Mouse (Mus musculus) embryo, embryonic 10.5 days (tissue): Measurements from ENCODE around the gene Vsig2.

ENCODE experiments used
- DNase-seq: peaks from one replicate; pipeline ENCODE4 v3.0.0-alpha.2; 2015; ENCODE audit warnings: low spot score

Gene Vsig2

DNA sequence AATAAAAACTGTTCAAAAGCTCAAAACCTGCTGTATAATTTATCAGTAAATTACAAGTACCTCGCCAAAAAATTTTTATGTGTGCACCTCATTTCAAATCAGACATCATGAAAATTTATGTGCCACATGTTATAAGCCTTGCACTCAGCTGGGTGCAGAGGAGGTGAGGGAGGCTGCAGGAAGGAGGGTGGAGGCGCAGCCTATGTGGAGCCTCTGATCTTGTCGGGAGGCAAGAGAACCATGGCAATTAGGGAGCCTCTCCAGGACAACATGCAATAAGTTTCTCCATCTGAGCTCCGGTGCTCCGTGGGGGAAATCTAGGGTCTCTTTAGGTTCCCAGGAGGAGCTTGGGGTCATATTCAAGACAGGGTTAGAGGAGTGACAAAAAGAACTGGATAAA is 28.4 kb downstream of the Vsig2 start:
- no peak for DNase-seq

DNA sequence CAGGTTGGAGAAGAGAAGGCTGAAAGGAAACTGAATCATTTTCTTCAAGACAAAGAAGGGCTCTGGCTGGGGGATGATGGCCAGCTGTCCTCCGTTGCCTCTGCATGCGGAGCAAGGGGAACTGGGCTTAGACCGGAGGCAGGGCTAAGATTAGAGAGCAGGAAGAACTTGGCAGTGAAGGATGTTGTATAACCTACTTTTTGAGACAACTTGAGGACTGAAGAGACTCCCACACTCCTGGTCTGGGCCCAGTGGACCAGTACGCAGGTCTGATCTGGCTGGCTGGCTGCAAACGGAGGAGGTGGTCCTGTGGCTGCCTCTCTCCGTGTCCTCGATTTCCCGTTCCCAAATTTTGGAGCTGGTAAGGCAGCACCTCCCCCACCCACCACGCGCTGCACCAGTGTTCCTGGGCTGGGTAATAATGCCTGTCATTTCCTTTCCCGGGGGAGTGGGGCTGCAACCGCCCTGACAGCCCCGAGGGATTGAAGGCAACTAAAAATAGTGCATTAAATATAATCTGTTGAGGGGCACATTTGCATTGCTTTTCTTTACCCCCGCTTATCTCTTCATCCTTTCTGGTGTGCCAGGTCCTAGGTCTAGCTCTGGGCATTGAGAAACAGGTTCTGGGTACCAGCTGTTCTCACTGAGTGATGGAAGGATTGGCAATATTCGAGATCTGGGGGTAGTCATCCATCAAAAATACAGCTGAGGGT is 29.0 kb downstream of the Vsig2 start:
- DNase-seq, result no peak

DNA sequence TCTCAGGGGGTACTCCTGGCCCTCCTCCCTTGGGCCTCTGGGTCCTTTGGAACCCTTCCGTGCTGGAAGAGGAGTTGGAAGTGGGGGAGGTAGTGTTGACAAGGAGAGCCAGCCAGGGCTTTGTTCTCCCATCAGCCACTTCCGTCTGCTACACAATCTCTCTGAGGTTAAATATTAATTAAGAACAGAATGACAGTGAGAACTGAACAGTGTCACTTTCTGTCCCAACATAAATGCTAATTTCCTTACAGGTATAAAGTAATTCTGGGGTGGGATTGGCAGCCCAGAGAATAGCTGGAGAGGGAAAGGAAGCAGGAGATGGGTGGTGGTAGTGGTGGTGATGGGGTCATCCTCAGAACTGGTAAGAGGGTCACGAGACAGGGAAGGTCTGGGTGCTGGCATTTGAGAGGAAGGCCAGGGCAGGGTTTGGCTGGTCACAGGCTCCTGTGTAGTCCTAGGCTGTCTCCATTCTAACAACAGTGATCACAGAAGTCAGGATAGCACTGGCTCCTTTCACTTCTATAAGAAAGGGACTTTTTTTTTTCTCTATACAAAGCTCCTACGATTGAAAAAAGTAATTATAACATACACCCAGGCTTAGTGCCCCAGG is 29.7 kb downstream of the Vsig2 start:
- no peak for DNase-seq

DNA sequence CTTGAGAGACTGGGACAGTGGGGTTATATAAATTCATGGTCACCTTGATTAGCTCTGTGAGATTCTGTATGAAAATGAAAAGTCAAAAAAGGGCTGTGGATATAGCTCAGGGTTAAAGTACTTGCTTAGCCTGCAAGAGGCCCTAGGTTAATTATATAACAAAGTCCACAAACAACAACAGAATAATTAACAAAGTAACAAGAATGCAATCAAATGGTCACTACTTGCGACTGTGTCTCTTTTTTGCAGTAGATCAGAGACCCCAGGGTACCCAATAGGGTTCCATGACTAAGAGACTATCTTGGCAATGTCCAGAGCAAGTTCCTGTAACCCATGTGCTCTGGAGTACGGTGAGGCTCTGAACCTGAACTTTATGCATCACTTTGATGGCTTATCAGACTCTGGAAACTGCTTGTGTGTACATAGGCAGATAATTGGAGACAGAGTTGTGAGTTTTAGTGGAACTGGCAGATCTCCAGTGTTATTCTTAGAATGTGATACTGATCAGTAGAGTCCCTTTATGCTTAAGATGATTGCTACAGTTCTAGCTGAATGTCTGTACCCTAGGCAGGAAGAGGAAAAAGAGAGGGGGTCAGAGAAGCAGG is 30.3 kb downstream of the Vsig2 start:
- no peak for DNase-seq

DNA sequence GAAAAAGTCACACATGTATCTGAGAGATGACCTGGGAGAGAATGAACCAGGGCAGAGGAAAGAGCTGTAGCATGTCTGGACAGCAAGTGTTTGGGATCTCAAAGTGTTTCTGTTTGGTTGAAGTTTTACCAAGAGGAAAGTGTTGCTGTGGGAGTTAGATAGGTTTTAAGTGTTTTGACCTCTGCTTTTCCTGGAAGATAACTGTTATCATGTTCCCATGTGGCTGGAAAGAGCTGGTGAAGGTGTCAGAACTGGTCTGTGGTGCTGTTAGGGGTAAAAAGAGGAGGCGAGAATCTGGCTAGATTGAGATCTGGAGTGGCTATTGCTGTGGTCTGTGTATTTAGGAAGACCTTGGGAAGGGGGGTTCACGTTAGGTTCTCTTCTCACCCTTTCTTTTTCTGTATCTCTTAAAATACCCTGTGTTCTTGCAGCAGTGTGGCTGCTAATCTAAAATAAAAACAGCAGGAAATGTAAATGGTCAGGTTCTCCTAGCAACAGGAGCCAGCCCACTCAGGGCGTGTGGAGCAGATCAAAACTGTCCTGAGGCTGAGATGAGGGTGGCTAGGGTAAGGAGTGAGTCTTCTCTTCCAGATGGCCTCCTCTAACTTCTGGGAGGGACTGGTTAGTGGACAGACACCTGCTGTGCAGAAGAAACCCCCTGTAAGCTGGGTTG is 33.3 kb downstream of the Vsig2 start:
- DNase-seq, result no peak

DNA sequence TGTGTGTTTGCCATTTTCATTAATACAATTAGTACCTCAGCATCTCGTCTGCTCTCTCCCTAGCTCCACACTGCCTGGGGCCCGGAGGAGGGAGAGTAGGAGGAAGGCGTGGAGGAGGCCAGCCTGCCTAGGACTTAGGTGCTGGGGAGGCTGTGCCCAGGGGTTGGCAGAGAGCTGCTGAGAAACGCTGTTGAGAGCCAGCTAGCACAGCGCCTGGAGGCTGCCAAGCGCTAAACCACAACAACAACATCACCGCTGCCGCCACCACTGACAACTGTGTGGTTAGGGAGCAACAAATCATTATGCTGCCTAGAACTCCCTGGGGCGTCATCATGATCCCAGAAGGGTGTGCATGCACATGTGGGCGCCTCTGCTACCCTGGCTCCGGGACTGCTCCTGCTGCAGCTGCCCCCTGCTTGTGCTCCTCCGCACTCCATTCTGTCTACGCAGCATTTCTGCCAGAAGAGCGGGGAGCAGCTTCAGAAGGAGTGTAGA is 37.4 kb downstream of the Vsig2 start:
- no peak for DNase-seq

DNA sequence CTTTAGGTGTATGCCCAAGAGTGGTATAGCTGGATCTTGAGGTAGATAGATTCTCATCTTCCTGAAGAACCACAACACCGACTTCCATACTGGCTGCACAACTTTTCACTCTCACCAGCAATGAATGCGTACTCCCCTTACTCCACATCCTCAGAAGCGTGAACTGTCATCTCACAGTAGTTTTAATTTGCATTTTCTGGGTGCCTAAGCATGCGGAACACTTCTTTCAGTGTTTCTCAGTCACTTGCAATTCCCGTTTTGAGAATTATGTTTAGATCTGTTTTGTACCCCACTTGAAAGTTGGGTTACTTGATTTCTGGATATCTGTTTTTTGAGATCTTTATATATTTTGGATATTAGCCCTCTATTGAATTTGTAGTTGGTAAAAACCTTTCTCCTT is 44.5 kb downstream of the Vsig2 start:
- DNase-seq, result no peak

DNA sequence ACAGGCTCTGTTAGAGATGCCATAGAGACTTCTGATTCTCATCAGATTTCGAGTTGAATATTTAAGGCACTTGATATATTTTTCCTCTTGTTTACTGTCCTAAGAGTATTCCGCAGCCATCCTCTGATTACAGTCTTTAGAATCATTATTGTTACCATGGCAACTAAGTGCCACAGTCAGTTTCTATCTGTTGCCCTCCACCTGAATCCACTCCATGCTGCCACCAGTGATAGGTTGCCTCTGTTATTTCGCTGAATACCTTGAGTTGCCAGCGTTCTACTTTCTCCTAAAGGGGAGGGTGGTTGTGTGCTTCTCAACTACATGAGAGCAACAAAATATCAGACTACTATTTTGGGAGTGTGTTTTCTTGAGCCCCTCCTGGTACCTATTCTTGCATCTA is 47.7 kb downstream of the Vsig2 start:
- DNase-seq, result no peak

DNA sequence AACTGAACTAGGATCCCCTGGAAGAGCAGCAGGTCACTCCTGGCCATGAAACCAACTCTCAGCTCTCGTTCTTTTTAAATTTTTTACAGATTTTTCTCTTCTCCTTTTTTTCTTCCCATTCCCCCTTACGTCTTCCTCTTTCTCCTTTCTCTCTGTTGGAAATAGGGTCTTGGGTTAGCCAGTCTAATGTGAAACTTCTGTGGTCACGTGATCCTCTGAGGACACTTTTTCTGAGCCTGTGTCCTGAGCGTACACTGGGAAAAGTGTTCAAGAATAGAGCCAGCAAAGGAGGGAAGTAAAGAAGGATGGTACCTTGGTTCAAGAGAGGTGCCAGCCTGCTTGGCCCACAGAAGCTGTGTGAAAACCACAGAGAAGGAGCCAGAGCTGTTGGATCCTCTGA is 51.3 kb downstream of the Vsig2 start:
- no peak for DNase-seq

DNA sequence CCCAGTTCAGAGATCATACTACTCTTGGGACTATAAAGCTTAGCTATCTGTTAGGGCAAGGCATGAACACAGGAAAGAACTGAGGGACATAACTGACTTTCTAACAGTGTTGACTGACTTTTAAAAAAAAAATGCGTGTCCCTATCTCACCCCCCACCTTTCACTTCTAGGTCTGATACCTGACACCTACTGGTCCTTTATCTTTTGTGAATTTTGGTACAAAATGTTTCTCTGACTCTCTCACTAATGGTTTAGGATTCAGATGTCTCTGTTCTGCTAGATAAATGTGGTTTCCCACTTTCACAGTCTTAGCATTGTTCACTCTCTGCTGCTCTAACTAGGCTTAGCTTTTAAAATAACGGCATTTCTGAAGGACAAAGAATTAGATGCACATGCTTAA is 53.0 kb downstream of the Vsig2 start:
- no peak for DNase-seq

DNA sequence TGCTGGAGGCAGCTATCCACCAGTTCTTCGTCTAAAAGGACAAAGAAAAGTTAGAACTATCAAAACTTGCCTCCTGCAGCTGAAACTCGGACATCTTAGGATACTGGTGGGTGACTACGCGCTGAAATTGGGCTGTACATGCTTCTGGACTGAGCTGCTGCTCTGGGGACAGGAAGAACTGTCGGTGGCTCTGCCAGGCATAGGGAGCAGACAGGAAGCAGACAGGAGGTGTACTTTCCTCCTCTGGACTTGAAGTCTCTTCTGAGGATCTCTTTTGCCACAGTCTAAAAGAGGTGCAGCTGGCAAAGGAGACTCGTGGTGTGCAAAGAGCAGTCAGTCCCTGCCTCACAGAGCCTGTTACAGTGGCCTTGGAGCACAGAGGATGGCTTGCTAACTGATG is 53.6 kb downstream of the Vsig2 start:
- DNase-seq, result no peak

DNA sequence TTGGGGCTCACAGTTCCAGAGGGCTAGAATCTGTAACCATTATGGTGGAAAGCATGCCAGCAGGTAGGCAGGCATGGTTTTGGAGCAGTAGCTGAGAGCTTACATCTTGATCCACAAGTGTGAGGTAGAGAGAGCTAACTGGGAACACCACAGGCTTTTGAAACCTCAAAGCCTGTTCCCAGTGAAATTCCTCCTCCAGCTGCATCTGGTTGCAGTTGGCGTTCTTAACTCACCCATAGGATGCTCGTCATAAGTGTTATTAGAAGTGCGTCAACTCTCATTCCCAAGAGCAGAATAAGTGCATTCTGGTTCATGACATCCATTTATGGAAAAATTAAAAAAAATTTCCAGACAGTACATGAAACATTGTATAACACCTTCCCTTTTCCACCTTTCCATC is 54.6 kb downstream of the Vsig2 start:
- no peak for DNase-seq
